Mouse (Mus musculus) left cerebral cortex, adult 6 months (tissue): ENCODE measurements around the gene Adgrf4. TPM values are rescaled to one million over a fixed set of nuclear protein-coding genes. Genes with fewer than 3 reads are reported as not detected.

Source experiments
- long read RNA-seq, 2 experiments: library from polyadenylated mRNA; unstranded; transcript quantifications; one replicate each; pipeline ENCODE4 v2.0.0; 2019 to 2020
- polyA plus RNA-seq: library from polyadenylated mRNA; unstranded; fragments of <200 nt; fragmentation: Nextera tagmentation; gene quantifications from 2 replicates; pipeline ENCODE4 v1.2.3, GENCODE M21; 2021

Adgrf4 gene
- polyA plus RNA-seq: 0.68 and 0.86 TPM in 2 replicates
- long read RNA-seq, experiment 1, partial matches to known transcripts: 0 of 4 reads
- long read RNA-seq, experiment 1, other reads (novel, unspliced or antisense): 0 of 4 reads
- long read RNA-seq, experiment 2: 0 reads

GRCm38 (mm10) chr17:42692136-42692535 lies at the start of gene Adgrf4:
Gene Adgrf4, minus strand, starts transcription at chr17:42692284.

DNA sequence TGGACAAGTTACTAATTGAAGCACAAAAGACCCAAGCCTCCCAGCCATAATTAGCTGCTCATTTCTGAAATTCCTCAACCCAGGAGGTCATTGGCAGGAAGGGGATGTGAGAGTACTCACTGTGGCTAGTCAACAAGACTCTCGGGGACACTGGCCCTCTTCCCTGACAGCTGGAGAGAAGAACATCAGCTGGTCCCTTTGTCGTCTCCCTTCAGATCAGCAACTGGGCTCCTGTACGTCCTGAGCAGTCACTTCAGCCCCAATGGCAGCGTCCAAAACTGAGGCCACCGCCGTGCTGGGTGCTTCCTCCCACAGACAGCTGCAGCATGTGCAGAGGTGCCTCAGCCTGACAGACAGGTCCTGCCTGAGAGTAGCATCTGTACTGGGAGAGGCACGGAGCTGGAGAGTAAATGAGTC lies 49.7 kb upstream of the Adgrf4 start, which contains the start of gene Adgrf2:
Adgrf2 (minus strand) TSS at position 379 of the 417 bp plus-strand sequence.

GRCm38 (mm10) chr17:42611295-42611694 lies 80.8 kb downstream of the Adgrf4 start, which contains the start of gene Opn5:
Gene Opn5, minus strand, starts transcription at chr17:42611395.

Other genes starting within 250 kb of the Adgrf4 start
- not detected in 2 replicates for gene Opn5, start 80.9 kb downstream of the Adgrf4 start, polyA plus RNA-seq
- gene Adgrf2, start 49.9 kb upstream of the Adgrf4 start, polyA plus RNA-seq: 0.04 TPM in 1 of 2 replicates, not detected in the other
- gene Cd2ap, start 184.4 kb upstream of the Adgrf4 start, polyA plus RNA-seq: 1.3 and 4.9 TPM in 2 replicates